Mouse (Mus musculus): ENCODE data around the gene Wfdc9.
A peak's percentile ranks its signal among the peaks of the same experiment; 100 is the strongest.

The Wfdc9 gene

GRCm38 (mm10) chr2:164656483-164656882 is at the start of gene Wfdc9:
Gene Wfdc9 (minus strand): TSS chr2:164656583.
- no peak for DNase-seq

GRCm38 (mm10) chr2:164705991-164706390 is 49.6 kb upstream of the Wfdc9 start:
- no peak for DNase-seq

- no peak for DNase-seq
These were observed 48.9 kb upstream of the Wfdc9 start for GRCm38 (mm10) chr2:164705328-164705727.

- no peak for DNase-seq
These were observed 47.9 kb upstream of the Wfdc9 start for GRCm38 (mm10) chr2:164704235-164704634.

GRCm38 (mm10) chr2:164701761-164702160 is 45.4 kb upstream of the Wfdc9 start:
- no peak for DNase-seq

- no peak for DNase-seq
These were observed 44.6 kb upstream of the Wfdc9 start for GRCm38 (mm10) chr2:164700959-164701358.

GRCm38 (mm10) chr2:164698201-164698600 is 41.8 kb upstream of the Wfdc9 start, which contains the start of gene Spint4:
Gene Spint4 (plus strand): TSS chr2:164698501.
- DNase-seq = no peak

- no peak for DNase-seq
These were observed 28.4 kb upstream of the Wfdc9 start, which contains the start of gene Wfdc13 for GRCm38 (mm10) chr2:164684807-164685206. Gene Wfdc13 (plus strand): TSS chr2:164685107.

- no peak for DNase-seq
These were observed 23.5 kb upstream of the Wfdc9 start for GRCm38 (mm10) chr2:164679906-164680305.

GRCm38 (mm10) chr2:164678848-164679625 is 22.7 kb upstream of the Wfdc9 start:
- DNase-seq = peak; percentile 73

GRCm38 (mm10) chr2:164676916-164677685 is 20.7 kb upstream of the Wfdc9 start:
- no peak for DNase-seq

GRCm38 (mm10) chr2:164676103-164676502 is 19.7 kb upstream of the Wfdc9 start:
- DNase-seq = no peak

GRCm38 (mm10) chr2:164673987-164674386 is 17.6 kb upstream of the Wfdc9 start, which contains the start of gene Wfdc11:
Gene Wfdc11 (minus strand): TSS chr2:164674087.
- DNase-seq = no peak

GRCm38 (mm10) chr2:164670938-164671337 is 14.6 kb upstream of the Wfdc9 start:
- DNase-seq = no peak

GRCm38 (mm10) chr2:164670261-164670660 is 13.9 kb upstream of the Wfdc9 start:
- no peak for DNase-seq

- no peak for DNase-seq
These were observed 8.5 kb upstream of the Wfdc9 start for GRCm38 (mm10) chr2:164664851-164665250.

- DNase-seq = peak; percentile 37
These were observed 525 bp downstream of the Wfdc9 start, which contains the start of gene Wfdc10 for GRCm38 (mm10) chr2:164655858-164656257. Gene Wfdc10 (plus strand): TSS chr2:164656046.

GRCm38 (mm10) chr2:164641881-164642673 is 14.3 kb downstream of the Wfdc9 start:
- peak; percentile 50 for DNase-seq

- DNase-seq = no peak
These were observed 15.3 kb downstream of the Wfdc9 start for GRCm38 (mm10) chr2:164641129-164641528.

- no peak for DNase-seq
These were observed 17.7 kb downstream of the Wfdc9 start, which contains the start of gene Wfdc16 for GRCm38 (mm10) chr2:164638696-164639095. Gene Wfdc16 (minus strand): TSS chr2:164638796.

GRCm38 (mm10) chr2:164635266-164635665 is 21.1 kb downstream of the Wfdc9 start:
- DNase-seq = no peak

GRCm38 (mm10) chr2:164621775-164622174 is 34.6 kb downstream of the Wfdc9 start:
- no peak for DNase-seq

GRCm38 (mm10) chr2:164619050-164619449 is 37.3 kb downstream of the Wfdc9 start:
- no peak for DNase-seq

Data from right cerebral cortex, postnatal 14 days (tissue).